Mouse (Mus musculus) layer of hippocampus, postnatal 25 days (tissue): ENCODE measurements at regions not wholly inside any gene's neighbourhood (a gene's known extent, or its start where the extent isn't known, plus 50 kb on each side); places are given as distances from the start of the nearest gene placed in this dataset.

Experiments
- DNase-seq, 2 experiments: peaks; one replicate each; pipeline ENCODE4 v3.0.0; 2022; ENCODE audit warnings: mixed read lengths in 2 of 2, low spot score in 1 of 2; ENCODE audit errors: extremely low spot score in 1 of 2

GRCm38 (mm10) chr9:92045472-92045905 is 147.2 kb upstream of the Plscr5 start:
- DNase-seq: no peak

GRCm38 (mm10) chr9:92044161-92044560 is 148.6 kb upstream of the Plscr5 start:
- no peak for DNase-seq

GRCm38 (mm10) chr9:92016521-92016920 is 176.2 kb upstream of the Plscr5 start:
- DNase-seq: no peak

- DNase-seq: no peak
These were observed 176.8 kb upstream of the Plscr5 start for GRCm38 (mm10) chr9:92015923-92016322.

- DNase-seq: no peak
These were observed 204.5 kb upstream of the Plscr5 start for GRCm38 (mm10) chr9:91988240-91988639.

- no peak for DNase-seq
These were observed 210.6 kb upstream of the Plscr5 start for GRCm38 (mm10) chr9:91981955-91982621.

GRCm38 (mm10) chr9:91981499-91981898 is 211.2 kb upstream of the Plscr5 start:
- DNase-seq: no peak

GRCm38 (mm10) chr9:91964051-91964450 is 228.7 kb upstream of the Plscr5 start:
- DNase-seq: no peak

- no peak for DNase-seq
These were observed 230.0 kb upstream of the Plscr5 start for GRCm38 (mm10) chr9:91962726-91963125.

GRCm38 (mm10) chr9:91961666-91962065 is 231.1 kb upstream of the Plscr5 start:
- no peak for DNase-seq

GRCm38 (mm10) chr9:91960556-91961325 is 232.0 kb upstream of the Plscr5 start:
- DNase-seq: no peak

- no peak for DNase-seq
These were observed 233.1 kb upstream of the Plscr5 start for GRCm38 (mm10) chr9:91959592-91959991.

- no peak for DNase-seq
These were observed 233.7 kb upstream of the Plscr5 start for GRCm38 (mm10) chr9:91959076-91959475.

GRCm38 (mm10) chr9:91958421-91958820 is 234.3 kb upstream of the Plscr5 start:
- no peak for DNase-seq

GRCm38 (mm10) chr9:91957061-91957460 is 235.7 kb upstream of the Plscr5 start:
- no peak for DNase-seq

- DNase-seq: no peak
These were observed 244.0 kb upstream of the Plscr5 start for GRCm38 (mm10) chr9:91948746-91949145.

GRCm38 (mm10) chr9:91942001-91942400 is 250.7 kb upstream of the Plscr5 start:
- no peak for DNase-seq

GRCm38 (mm10) chr9:91938729-91939128 is 254.0 kb upstream of the Plscr5 start:
- no peak for DNase-seq

- no peak for DNase-seq
These were observed 288.7 kb upstream of the Plscr5 start for GRCm38 (mm10) chr9:91904066-91904465.

GRCm38 (mm10) chr9:91900956-91901355 is 291.8 kb upstream of the Plscr5 start:
- DNase-seq: no peak

GRCm38 (mm10) chr9:91876823-91877222 is 315.9 kb upstream of the Plscr5 start:
- DNase-seq: no peak

- DNase-seq: no peak
These were observed 361.2 kb upstream of the Plscr5 start for GRCm38 (mm10) chr9:91831556-91831955.
